Comparison of ENCODE assay signal across 8 mouse cellular contexts in the genomic region with DNA sequence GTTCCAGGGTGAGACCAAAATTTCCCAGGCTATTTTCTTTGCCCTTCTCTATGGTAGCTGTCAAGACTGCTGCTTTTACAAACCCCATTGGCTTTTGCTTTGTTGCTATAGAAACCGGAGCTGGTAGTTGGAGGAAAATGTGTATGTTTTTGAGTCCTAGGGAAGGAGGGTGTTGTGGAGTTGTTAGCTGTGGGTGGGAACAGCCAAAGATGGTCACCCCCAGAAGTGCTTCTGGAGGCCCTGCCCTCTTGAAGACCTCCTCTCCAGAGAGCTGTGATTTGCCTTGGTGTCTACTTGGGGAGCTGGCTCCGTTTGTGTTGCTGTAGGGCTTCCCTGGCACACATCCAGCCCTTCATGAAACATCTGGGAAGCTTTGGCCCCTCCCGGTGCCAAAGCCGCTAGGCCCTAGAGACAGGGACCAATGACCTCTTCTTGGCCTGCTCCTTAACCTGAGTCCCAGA.
A peak's percentile ranks its signal among the peaks of the same experiment; 100 is the strongest.
DNase-seq lines count a peak whose midpoint lies in the region; ATAC-seq and TF ChIP-seq lines count a peak whose summit lies in the region.
"Had no signal": no experiment of that assay in that cellular context is flagged by ENCODE, and none has a peak within 500 bp of the region (broad histone marks: within the 10 kb centered on the region; RNA-seq: fewer than 3 reads in every experiment).

No protein-coding gene starts in this region.

- no peak overlapping the region; the same call in 1 of the 2 replicates for H3K4me3 ChIP-seq in layer of hippocampus, adult 2 months
- no peak overlapping the region for H3K4me3 ChIP-seq in cortical plate, adult 2 months (ENCODE audit: insufficient read depth, low read length)
- H3K4me3 ChIP-seq: stomach, embryonic 15.5 days had no signal

- H3K27ac ChIP-seq in layer of hippocampus, adult 2 months, result peak overlapping the region; percentile 80
- H3K27ac ChIP-seq in cortical plate, adult 2 months (ENCODE audit: insufficient read depth, low read length), result peak overlapping the region; percentile 45
- H3K27ac ChIP-seq: stomach, embryonic 15.5 days had no signal

- no peak for DNase-seq in layer of hippocampus, adult 2 months (ENCODE audit: low spot score in 2 of 2)
- DNase-seq in layer of hippocampus, adult 9-11 months, result no peak
- peak; percentile 70 to 76 for DNase-seq in heart, adult 9 months (ENCODE audit: low spot score in 2 of 2)
- DNase-seq in lung, postnatal 36 days, result peak; percentile 59
- DNase-seq in urinary bladder, postnatal 4 days (ENCODE audit: low spot score in 2 of 2), result no peak

- peaks cover 16% of the 10 kb centered on the region for H3K4me1 ChIP-seq in cortical plate, adult 2 months (ENCODE audit: control insufficient read depth, insufficient read depth, low read length)

- ATAC-seq in activated CD4-positive, CD25-positive, alpha-beta regulatory T cell, adult 4 months, result no peak

- no peak for TF ChIP-seq CTCF in layer of hippocampus, adult 2 months (conservative IDR thresholded peaks at IDR 0.05)
- TF ChIP-seq CTCF in cortical plate, adult 2 months (IDR thresholded peaks at IDR 0.05; ENCODE audit: extremely low read depth, insufficient read depth, low read length), result no peak

- no peak for TF ChIP-seq POLR2A in cortical plate, adult 2 months (IDR thresholded peaks at IDR 0.05; ENCODE audit: extremely low read depth, insufficient read depth, low read length)

Comparison
In these comparisons a context has a peak if more than half of its experiments do, and no peak if none do; other contexts are left out.
1. DNase-seq: peak in heart, adult 9 months (2 of 2) and lung, postnatal 36 days (single experiment); none in layer of hippocampus, adult 2 months (0 of 2), layer of hippocampus, adult 9-11 months (single experiment) and urinary bladder, postnatal 4 days (0 of 2).